Comparison of ENCODE assay signal across 16 mouse cellular contexts in the genomic region with DNA sequence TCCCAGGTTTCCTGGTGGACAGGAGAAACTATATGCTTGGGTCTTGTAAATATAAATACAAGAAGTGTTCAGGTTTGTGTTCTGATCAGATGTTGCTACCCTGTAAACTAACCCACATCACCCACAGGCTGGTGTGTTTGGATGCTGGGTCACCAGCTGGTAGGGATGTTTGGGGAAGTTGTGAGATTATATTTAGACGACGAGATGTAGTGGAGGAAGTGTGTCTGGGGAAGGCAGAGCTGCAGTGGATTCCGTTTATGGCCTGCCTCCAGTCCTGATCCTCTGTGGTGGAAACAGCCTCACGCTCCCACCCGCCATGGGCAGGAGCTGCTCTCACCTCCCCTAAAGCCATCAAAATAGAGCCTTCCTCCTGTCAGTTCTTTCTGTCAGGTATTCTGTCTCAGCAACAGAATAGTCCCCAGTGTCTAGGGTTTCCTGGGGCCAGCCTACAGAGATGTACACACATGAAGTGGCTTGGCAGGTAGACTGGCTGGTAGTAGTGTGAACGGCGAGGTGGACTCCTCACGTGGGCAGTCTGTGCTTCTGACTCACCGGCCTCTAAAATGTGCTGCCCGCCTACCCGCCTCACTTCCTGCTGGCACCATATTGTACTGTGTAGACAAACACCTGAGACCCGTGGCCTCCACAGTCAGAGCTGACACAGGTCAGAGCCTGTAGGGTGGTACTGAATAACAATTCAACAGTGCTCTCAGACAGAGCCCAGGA.
"Had no signal": no experiment of that assay in that cellular context is flagged by ENCODE, and none has a peak within 500 bp of the region (broad histone marks: within the 10 kb centered on the region; RNA-seq: fewer than 3 reads in every experiment).

No protein-coding gene starts in this region.

- H3K9ac ChIP-seq: limb, embryonic 13.5 days; liver, embryonic 14.5 days; midbrain, embryonic 13.5 days; neural tube, embryonic 12.5 days had no signal

- H3K4me2 ChIP-seq: limb, embryonic 13.5 days; midbrain, embryonic 13.5 days; neural tube, embryonic 12.5 days had no signal

- DNase-seq: kidney, adult 8-10 months; kidney, postnatal 36 days; layer of hippocampus, adult 9-11 months; left cerebral cortex, postnatal 4 days; lung, adult 18-20 months; lung, postnatal 36 days; retina, postnatal 1 day; right cerebral cortex, postnatal 14 days; thymus, postnatal 4 days had no signal

- H3K36me3 ChIP-seq: limb, embryonic 13.5 days had no signal

- H3K27me3 ChIP-seq: limb, embryonic 13.5 days; midbrain, embryonic 13.5 days; neural tube, embryonic 12.5 days had no signal

- H3K27ac ChIP-seq: kidney, postnatal 0 days; limb, embryonic 13.5 days; liver, embryonic 14.5 days; neural tube, embryonic 12.5 days had no signal

- ATAC-seq: lung, postnatal 0 days; midbrain, embryonic 13.5 days had no signal

- H3K4me3 ChIP-seq: limb, embryonic 13.5 days; midbrain, embryonic 13.5 days; myocyte; neural tube, embryonic 12.5 days had no signal

- H3K9me3 ChIP-seq: midbrain, embryonic 13.5 days; neural tube, embryonic 12.5 days had no signal
